Mouse (Mus musculus) olfactory bulb, adult 2 months (tissue): ENCODE data around the gene Oas1h.

ENCODE experiments used
- CTCF ChIP-seq: fragments of 200-500 bp; IDR thresholded peaks from 2 replicates; pipeline ENCODE4 v1.5.1; 2012; ENCODE audit warnings: low read depth, mild to moderate bottlenecking, low read length, moderate library complexity; ENCODE audit not compliant: insufficient read depth
- POLR2A ChIP-seq: fragments of 200-500 bp; IDR thresholded peaks from 2 replicates; pipeline ENCODE4 v1.6.1; 2012; ENCODE audit warnings: mild to moderate bottlenecking, low read depth, low read length, moderate library complexity; ENCODE audit not compliant: insufficient read depth

DNA sequence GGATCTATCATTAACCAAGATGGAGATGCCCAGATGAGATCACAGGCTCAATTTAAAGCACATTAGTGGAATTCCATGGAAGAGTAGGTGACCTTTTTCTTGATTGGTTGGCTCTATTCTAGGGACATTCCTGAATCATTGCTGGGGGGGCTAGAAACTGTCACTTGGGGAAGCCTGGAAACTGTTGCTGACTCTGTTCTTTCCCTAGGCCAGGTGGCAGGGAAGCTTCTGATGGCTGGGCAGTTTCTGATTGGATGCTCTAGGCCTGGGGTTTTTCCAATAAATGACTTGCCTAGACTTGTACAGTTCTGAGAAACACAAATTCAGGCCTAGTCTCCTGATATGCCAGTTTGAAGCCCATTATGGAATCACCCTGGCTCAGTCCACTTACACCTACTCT is 42.2 kb upstream of the Oas1h start:
- TF ChIP-seq POLR2A (no peak), CTCF (no peak)
